Mouse (Mus musculus): ENCODE data around the gene Ppm1l.
A peak's percentile ranks its signal among the peaks of the same experiment; 100 is the strongest.

The Ppm1l gene

GRCm38 (mm10) chr3:69316391-69317195, at the start of gene Ppm1l:
Gene Ppm1l, plus strand, starts transcription at chr3:69316861.
- DNase-seq (ENCODE audit: low read depth, low spot score), result peak; percentile 92

DNA sequence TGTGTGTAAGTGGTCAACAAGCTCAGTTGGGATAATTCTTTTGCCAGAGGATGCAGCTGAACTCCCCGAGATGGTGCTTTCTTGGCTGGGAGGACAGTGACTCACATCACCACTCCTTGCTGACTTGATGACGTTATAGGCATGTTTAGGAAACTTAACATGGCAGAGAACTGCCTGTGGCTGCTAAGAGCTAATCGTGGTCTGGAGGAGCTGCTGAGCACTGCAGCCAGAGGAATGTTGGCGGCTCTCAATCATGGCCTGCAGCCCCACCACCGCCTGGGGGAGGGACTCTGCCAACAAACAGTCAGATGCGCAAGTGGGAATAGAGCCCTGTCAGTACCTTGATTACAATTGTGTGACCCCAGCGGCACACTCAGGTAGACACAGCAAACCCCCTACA, 44.8 kb upstream of the Ppm1l start:
- DNase-seq (ENCODE audit: low read depth, low spot score), result no peak

GRCm38 (mm10) chr3:69274018-69274663, 42.5 kb upstream of the Ppm1l start:
- no peak for DNase-seq (ENCODE audit: low read depth, low spot score)

DNA sequence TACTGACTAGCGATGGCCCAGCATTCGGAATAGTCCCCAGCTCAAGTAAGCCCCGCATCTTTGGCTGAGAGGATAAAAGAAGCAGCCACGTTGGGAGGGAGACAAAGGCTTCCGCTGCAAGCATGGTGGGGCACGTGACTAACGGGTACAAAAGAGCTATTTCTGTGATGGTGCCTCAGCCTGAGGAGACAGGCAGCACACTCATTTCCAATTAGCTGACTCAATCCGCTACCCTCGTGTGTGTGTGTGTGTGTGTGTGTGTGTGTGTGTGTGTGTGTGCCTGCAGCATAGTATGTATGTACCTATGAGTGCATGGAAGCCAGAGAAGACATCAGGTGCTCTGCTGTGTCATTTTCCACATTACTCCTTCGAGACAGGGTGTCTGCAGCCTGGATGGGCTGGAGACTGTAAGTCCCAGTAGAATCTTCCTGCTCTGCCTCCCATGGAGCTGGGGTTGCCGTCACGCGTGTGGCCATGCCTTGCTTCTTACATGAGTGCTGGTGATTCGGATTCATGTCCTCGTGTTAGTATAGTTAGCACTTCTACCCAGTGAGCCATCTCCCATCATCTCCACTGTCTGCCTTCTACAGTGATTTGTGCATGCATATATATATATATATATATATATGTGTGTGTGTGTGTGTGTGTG, 41.9 kb upstream of the Ppm1l start:
- no peak for DNase-seq (ENCODE audit: low read depth, low spot score)

GRCm38 (mm10) chr3:69278648-69279047, 38.0 kb upstream of the Ppm1l start:
- DNase-seq (ENCODE audit: low read depth, low spot score), result no peak

DNA sequence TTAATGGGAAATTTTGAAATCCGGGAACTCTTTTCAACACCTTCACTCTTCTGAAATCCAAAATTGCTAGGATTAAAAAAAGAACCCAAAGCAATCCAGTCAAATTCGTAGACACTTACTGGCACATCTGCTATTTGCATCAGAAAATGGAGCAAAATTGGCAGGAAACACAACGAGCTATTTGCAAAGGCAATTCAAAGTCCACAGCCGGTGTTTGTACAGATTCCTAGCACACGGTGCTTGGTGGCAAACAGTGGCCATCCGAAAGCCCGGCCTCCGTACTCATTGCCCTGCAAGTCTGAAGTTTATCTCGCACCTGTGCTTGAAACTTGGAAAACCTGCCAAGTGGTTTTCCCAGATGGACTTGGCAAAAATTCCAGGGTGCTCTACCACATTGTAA, 34.3 kb upstream of the Ppm1l start:
- DNase-seq (ENCODE audit: low read depth, low spot score), result no peak

- DNase-seq (ENCODE audit: low read depth, low spot score), result no peak
Measured at GRCm38 (mm10) chr3:69283085-69283847, 33.4 kb upstream of the Ppm1l start.

GRCm38 (mm10) chr3:69289833-69290232, 26.8 kb upstream of the Ppm1l start:
- DNase-seq (ENCODE audit: low read depth, low spot score), result no peak

GRCm38 (mm10) chr3:69290294-69290693, 26.4 kb upstream of the Ppm1l start:
- no peak for DNase-seq (ENCODE audit: low read depth, low spot score)

DNA sequence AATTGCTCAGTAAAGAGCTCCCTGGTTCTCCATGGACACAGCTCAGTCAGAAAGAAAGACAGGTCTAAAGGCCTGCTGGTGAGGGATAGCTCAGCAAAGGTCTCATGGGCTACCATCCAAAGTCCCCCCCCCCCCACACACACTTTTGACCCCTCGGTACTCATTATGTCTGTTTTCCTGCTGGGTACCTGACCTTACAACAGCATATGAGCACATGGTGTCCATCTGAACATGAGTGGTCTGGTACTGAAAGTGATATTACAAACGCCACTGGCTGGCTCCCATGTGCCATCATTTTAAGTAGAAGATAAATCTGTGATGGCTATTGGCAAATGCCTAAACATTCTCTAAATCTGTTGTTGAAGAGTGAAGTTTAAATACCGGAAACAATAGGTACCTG, 25.8 kb upstream of the Ppm1l start:
- DNase-seq (ENCODE audit: low read depth, low spot score), result no peak

GRCm38 (mm10) chr3:69292628-69293027, 24.0 kb upstream of the Ppm1l start:
- DNase-seq (ENCODE audit: low read depth, low spot score), result no peak

- DNase-seq (ENCODE audit: low read depth, low spot score), result no peak
Measured at GRCm38 (mm10) chr3:69296270-69296669, 20.4 kb upstream of the Ppm1l start.

- no peak for DNase-seq (ENCODE audit: low read depth, low spot score)
Measured at GRCm38 (mm10) chr3:69300121-69300520, 16.5 kb upstream of the Ppm1l start.

DNA sequence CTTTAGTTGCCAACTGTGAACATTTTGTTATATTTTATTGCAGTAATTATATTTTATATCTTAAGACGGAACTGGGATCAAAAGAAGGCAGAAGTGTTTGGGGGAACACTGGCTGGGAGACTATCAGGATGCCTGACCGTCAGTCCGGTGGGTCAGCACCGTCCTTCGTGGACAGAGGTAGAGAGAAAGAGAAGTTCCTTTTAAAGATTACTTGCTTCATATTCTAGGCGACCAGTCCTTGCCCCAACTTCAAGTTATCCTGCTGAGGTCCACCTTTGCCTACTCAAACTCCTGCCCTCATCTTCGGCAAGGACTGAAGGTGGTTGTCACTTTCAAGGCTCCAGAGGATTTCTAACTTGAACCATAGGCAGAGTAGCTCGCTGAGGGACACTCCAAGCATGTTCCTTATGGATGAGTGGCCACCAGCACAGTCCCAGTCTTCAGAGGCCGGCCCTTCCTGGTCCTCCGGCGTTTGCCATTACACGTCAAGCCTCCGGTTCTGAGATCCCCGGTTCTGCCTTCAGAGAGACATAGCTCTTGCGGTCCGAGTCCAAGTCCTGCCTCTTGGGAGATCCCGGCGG, 761 bp upstream of the Ppm1l start:
- no peak for DNase-seq (ENCODE audit: low read depth, low spot score)

- peak; percentile 16 for DNase-seq (ENCODE audit: low read depth, low spot score)
Measured at GRCm38 (mm10) chr3:69317251-69318125, 827 bp downstream of the Ppm1l start.

GRCm38 (mm10) chr3:69318131-69318951, 1.7 kb downstream of the Ppm1l start:
- no peak for DNase-seq (ENCODE audit: low read depth, low spot score)

DNA sequence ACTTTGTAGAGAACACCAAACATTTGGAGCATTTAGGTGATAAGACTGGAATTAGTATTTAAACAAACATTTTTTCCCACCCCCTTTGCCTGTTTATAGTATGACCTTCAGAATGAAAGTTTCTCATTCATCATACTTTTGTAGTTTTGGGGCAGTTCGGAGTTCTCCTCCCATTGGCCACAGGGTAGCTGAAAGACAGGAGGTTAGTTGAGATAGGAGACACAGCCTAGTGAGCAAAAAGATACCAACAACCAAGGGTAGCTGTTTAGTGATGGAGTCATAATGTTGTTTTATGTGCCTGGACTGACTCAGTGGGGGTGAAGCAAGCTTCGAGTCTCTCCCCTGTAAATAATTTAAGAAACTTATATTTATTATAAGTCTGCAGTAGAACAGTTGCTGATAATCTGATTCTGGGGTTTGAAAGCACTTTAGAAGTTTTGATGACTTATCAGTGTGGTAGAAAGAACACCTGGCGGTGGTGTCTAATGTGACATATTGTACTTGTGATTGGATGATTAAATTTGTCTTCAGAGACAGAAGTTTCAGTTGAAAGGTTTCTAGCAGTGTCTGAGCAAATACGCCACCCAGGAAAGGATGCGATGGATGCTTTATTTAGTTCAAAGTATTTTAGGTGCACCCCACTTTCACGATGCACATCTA, 2.5 kb downstream of the Ppm1l start:
- no peak for DNase-seq (ENCODE audit: low read depth, low spot score)

GRCm38 (mm10) chr3:69323982-69324381, 7.3 kb downstream of the Ppm1l start:
- no peak for DNase-seq (ENCODE audit: low read depth, low spot score)

GRCm38 (mm10) chr3:69329910-69330309, 13.2 kb downstream of the Ppm1l start:
- DNase-seq (ENCODE audit: low read depth, low spot score), result no peak

All from retina, adult 2 months (tissue).